In genomic region chr2:70177709-70178030, GRCm38 (mm10) we compare ENCODE assay signal across 16 mouse cellular contexts.
A peak's percentile ranks its signal among the peaks of the same experiment; 100 is the strongest.
DNase-seq lines count a peak whose midpoint lies in the region; ATAC-seq and TF ChIP-seq lines count a peak whose summit lies in the region.
"Had no signal": no experiment of that assay in that cellular context is flagged by ENCODE, and none has a peak within 500 bp of the region (broad histone marks: within the 10 kb centered on the region; RNA-seq: fewer than 3 reads in every experiment).

No protein-coding gene starts in this region.

- ATAC-seq in forebrain, embryonic 12.5 days (ENCODE audit: low FRiP score) = peak; percentile 23; the same call in 1 of the 2 replicates
- ATAC-seq in hindbrain, embryonic 14.5 days (ENCODE audit: low FRiP score) = peak; percentile 31; the same call in 1 of the 2 replicates
- peak; percentile 66 for ATAC-seq in neural tube, embryonic 12.5 days (ENCODE audit: low FRiP score, low read depth)
- no peak for ATAC-seq in stomach, postnatal 0 days (ENCODE audit: low FRiP score, low TSS enrichment)
- ATAC-seq in CD4-positive, CD25-positive, alpha-beta regulatory T cell, adult 4 months = no peak
- ATAC-seq: inflammation-experienced regulatory T-cells, adult 6 months; liver, postnatal 0 days had no signal

- no peaks in the 10 kb centered on the region for H3K36me3 ChIP-seq in forebrain, embryonic 12.5 days (replicated peaks)
- no peaks in the 10 kb centered on the region for H3K36me3 ChIP-seq in hindbrain, embryonic 14.5 days (replicated peaks; ENCODE audit: control insufficient read depth, insufficient read depth)
- H3K36me3 ChIP-seq in neural tube, embryonic 12.5 days = no peaks in the 10 kb centered on the region
- no peaks in the 10 kb centered on the region for H3K36me3 ChIP-seq in stomach, postnatal 0 days (ENCODE audit: control insufficient read depth, insufficient read depth, low read length)
- H3K36me3 ChIP-seq: limb, embryonic 12.5 days had no signal

- H3K27me3 ChIP-seq in forebrain, embryonic 12.5 days = no peaks in the 10 kb centered on the region; the same call in 1 of the 2 replicates
- H3K27me3 ChIP-seq in hindbrain, embryonic 14.5 days (ENCODE audit: control insufficient read depth, insufficient read depth, low read length) = no peaks in the 10 kb centered on the region
- no peaks in the 10 kb centered on the region; the same call in 1 of the 2 replicates for H3K27me3 ChIP-seq in neural tube, embryonic 12.5 days (replicated peaks)
- no peaks in the 10 kb centered on the region for H3K27me3 ChIP-seq in stomach, postnatal 0 days (ENCODE audit: control insufficient read depth, insufficient read depth, low read length)
- H3K27me3 ChIP-seq: limb, embryonic 12.5 days had no signal

- H3K4me3 ChIP-seq in forebrain, embryonic 12.5 days (replicated peaks) = no peak overlapping the region
- H3K4me3 ChIP-seq in hindbrain, embryonic 14.5 days (replicated peaks; ENCODE audit: low read length) = no peak overlapping the region
- no peak overlapping the region for H3K4me3 ChIP-seq in neural tube, embryonic 12.5 days
- no peak overlapping the region for H3K4me3 ChIP-seq in stomach, postnatal 0 days (ENCODE audit: low read depth, low read length)
- H3K4me3 ChIP-seq: limb, embryonic 12.5 days had no signal

- H3K9ac ChIP-seq in forebrain, embryonic 12.5 days = no peak overlapping the region
- H3K9ac ChIP-seq in hindbrain, embryonic 14.5 days = 0 out of 2 replicates have a peak overlapping the region, but pooled peaks have one; percentile 0
- no peak overlapping the region for H3K9ac ChIP-seq in neural tube, embryonic 12.5 days
- H3K9ac ChIP-seq in stomach, postnatal 0 days (ENCODE audit: low read length) = no peak overlapping the region
- H3K9ac ChIP-seq: limb, embryonic 12.5 days; liver, postnatal 0 days had no signal

- H3K4me2 ChIP-seq in forebrain, embryonic 12.5 days = no peak overlapping the region
- no peak overlapping the region for H3K4me2 ChIP-seq in hindbrain, embryonic 14.5 days (replicated peaks)
- no peak overlapping the region; the same call in 1 of the 2 replicates for H3K4me2 ChIP-seq in neural tube, embryonic 12.5 days (replicated peaks)
- H3K4me2 ChIP-seq in stomach, postnatal 0 days (replicated peaks; ENCODE audit: low read depth) = no peak overlapping the region
- H3K4me2 ChIP-seq: limb, embryonic 12.5 days had no signal

- no peaks in the 10 kb centered on the region for H3K9me3 ChIP-seq in forebrain, embryonic 12.5 days
- 0 out of 2 replicates have a peak, but pooled peaks cover 10% of the 10 kb centered on the region for H3K9me3 ChIP-seq in hindbrain, embryonic 14.5 days (ENCODE audit: control insufficient read depth, low read length)
- 0 out of 2 replicates have a peak, but pooled peaks cover 3% of the 10 kb centered on the region for H3K9me3 ChIP-seq in neural tube, embryonic 12.5 days
- no peaks in the 10 kb centered on the region for H3K9me3 ChIP-seq in stomach, postnatal 0 days (ENCODE audit: control insufficient read depth, low read length)
- H3K9me3 ChIP-seq: limb, embryonic 12.5 days had no signal

- WGBS in forebrain, embryonic 12.5 days = 36% methylated on average over 5 of the region's 5 CpGs
- WGBS in hindbrain, embryonic 14.5 days = 18% methylated on average over 5 of the region's 5 CpGs
- WGBS in neural tube, embryonic 12.5 days = 37% methylated on average over 5 of the region's 5 CpGs
- WGBS in stomach, postnatal 0 days = 87% methylated on average over 5 of the region's 5 CpGs

- no peak for TF ChIP-seq CTCF in stomach, postnatal 0 days (IDR thresholded peaks at IDR 0.05; ENCODE audit: low read depth)

- peak; percentile 11 for DNase-seq in cerebellum, adult 9-10 months
- DNase-seq in cerebellum, adult 8-10 months = no peak
- DNase-seq in hindbrain, embryonic 14.5 days (ENCODE audit: low spot score) = no peak
- no peak for DNase-seq in stomach, postnatal 0 days (ENCODE audit: low spot score)
- no peak for DNase-seq in lung, postnatal 4 days
- DNase-seq: adrenal gland, adult 2 months; heart, adult 11 months; kidney, postnatal 10 days; liver, postnatal 0 days; lung, postnatal 36 days; thymus, postnatal 4 days had no signal

- peaks cover 22% of the 10 kb centered on the region for H3K4me1 ChIP-seq in forebrain, embryonic 12.5 days
- H3K4me1 ChIP-seq in hindbrain, embryonic 14.5 days (replicated peaks; ENCODE audit: control insufficient read depth, insufficient read depth, low read length) = peaks cover 21% of the 10 kb centered on the region
- H3K4me1 ChIP-seq in neural tube, embryonic 12.5 days = peaks cover 10% of the 10 kb centered on the region
- H3K4me1 ChIP-seq in stomach, postnatal 0 days (replicated peaks; ENCODE audit: control insufficient read depth, insufficient read depth) = no peaks in the 10 kb centered on the region
- H3K4me1 ChIP-seq: limb, embryonic 12.5 days had no signal

- TF ChIP-seq EP300 in stomach, postnatal 0 days (optimal IDR thresholded peaks at IDR 0.05) = no peak

- H3K27ac ChIP-seq in forebrain, embryonic 12.5 days = peak overlapping the region; percentile 76
- H3K27ac ChIP-seq in hindbrain, embryonic 14.5 days = peak overlapping the region; percentile 69
- peak overlapping the region; percentile 37; the same call in 1 of the 2 replicates for H3K27ac ChIP-seq in neural tube, embryonic 12.5 days
- H3K27ac ChIP-seq in stomach, postnatal 0 days (replicated peaks) = no peak overlapping the region
- H3K27ac ChIP-seq: limb, embryonic 12.5 days had no signal

Comparison
In these comparisons a context has a peak if more than half of its experiments do, and no peak if none do; other contexts are left out.
1. ATAC-seq: peak in forebrain, embryonic 12.5 days (single experiment), hindbrain, embryonic 14.5 days (single experiment) and neural tube, embryonic 12.5 days (single experiment); none in stomach, postnatal 0 days (single experiment) and CD4-positive, CD25-positive, alpha-beta regulatory T cell, adult 4 months (single experiment).